Mouse (Mus musculus): ENCODE results near the gene Atp23.

The Atp23 gene

GRCm38 (mm10) chr10:126900821-126901487 lies at the start of gene Atp23:
TSS of gene Atp23 (minus strand) at chr10:126901355.
- DNase-seq (ENCODE audit: low read depth, low spot score), result peak; percentile 92

GRCm38 (mm10) chr10:126950572-126950971 lies 49.4 kb upstream of the Atp23 start:
- no peak for DNase-seq (ENCODE audit: low read depth, low spot score)

GRCm38 (mm10) chr10:126949824-126950223 lies 48.7 kb upstream of the Atp23 start:
- DNase-seq (ENCODE audit: low read depth, low spot score), result no peak

GRCm38 (mm10) chr10:126945531-126945930 lies 44.4 kb upstream of the Atp23 start:
- DNase-seq (ENCODE audit: low read depth, low spot score), result no peak

GRCm38 (mm10) chr10:126940949-126941348 lies 39.8 kb upstream of the Atp23 start:
- DNase-seq (ENCODE audit: low read depth, low spot score), result no peak

GRCm38 (mm10) chr10:126935556-126936381 lies 34.6 kb upstream of the Atp23 start:
- no peak for DNase-seq (ENCODE audit: low read depth, low spot score)

- no peak for DNase-seq (ENCODE audit: low read depth, low spot score)
Measured at GRCm38 (mm10) chr10:126935121-126935520, 34.0 kb upstream of the Atp23 start.

- no peak for DNase-seq (ENCODE audit: low read depth, low spot score)
Measured at GRCm38 (mm10) chr10:126934561-126934960, 33.4 kb upstream of the Atp23 start.

- DNase-seq (ENCODE audit: low read depth, low spot score), result no peak
Measured at GRCm38 (mm10) chr10:126931760-126932139, 30.6 kb upstream of the Atp23 start.

GRCm38 (mm10) chr10:126931123-126931759 lies 30.1 kb upstream of the Atp23 start:
- no peak for DNase-seq (ENCODE audit: low read depth, low spot score)

GRCm38 (mm10) chr10:126930270-126931121 lies 29.3 kb upstream of the Atp23 start:
- no peak for DNase-seq (ENCODE audit: low read depth, low spot score)

- no peak for DNase-seq (ENCODE audit: low read depth, low spot score)
Measured at GRCm38 (mm10) chr10:126929543-126929942, 28.4 kb upstream of the Atp23 start.

GRCm38 (mm10) chr10:126928819-126929206 lies 27.7 kb upstream of the Atp23 start:
- no peak for DNase-seq (ENCODE audit: low read depth, low spot score)

GRCm38 (mm10) chr10:126928011-126928818 lies 27.1 kb upstream of the Atp23 start:
- DNase-seq (ENCODE audit: low read depth, low spot score), result no peak

- DNase-seq (ENCODE audit: low read depth, low spot score), result no peak
Measured at GRCm38 (mm10) chr10:126927101-126927961, 26.2 kb upstream of the Atp23 start.

- no peak for DNase-seq (ENCODE audit: low read depth, low spot score)
Measured at GRCm38 (mm10) chr10:126925391-126925790, 24.2 kb upstream of the Atp23 start.

- DNase-seq (ENCODE audit: low read depth, low spot score), result no peak
Measured at GRCm38 (mm10) chr10:126924087-126924486, 22.9 kb upstream of the Atp23 start.

- DNase-seq (ENCODE audit: low read depth, low spot score), result peak; percentile 50
Measured at GRCm38 (mm10) chr10:126920220-126920619, 19.1 kb upstream of the Atp23 start.

- DNase-seq (ENCODE audit: low read depth, low spot score), result peak; percentile 95
Measured at GRCm38 (mm10) chr10:126919067-126919466, 17.9 kb upstream of the Atp23 start.

GRCm38 (mm10) chr10:126914288-126914687 lies 13.1 kb upstream of the Atp23 start:
- no peak for DNase-seq (ENCODE audit: low read depth, low spot score)
